Mouse (Mus musculus): ENCODE results near the gene Bahcc1.

The Bahcc1 gene

DNA sequence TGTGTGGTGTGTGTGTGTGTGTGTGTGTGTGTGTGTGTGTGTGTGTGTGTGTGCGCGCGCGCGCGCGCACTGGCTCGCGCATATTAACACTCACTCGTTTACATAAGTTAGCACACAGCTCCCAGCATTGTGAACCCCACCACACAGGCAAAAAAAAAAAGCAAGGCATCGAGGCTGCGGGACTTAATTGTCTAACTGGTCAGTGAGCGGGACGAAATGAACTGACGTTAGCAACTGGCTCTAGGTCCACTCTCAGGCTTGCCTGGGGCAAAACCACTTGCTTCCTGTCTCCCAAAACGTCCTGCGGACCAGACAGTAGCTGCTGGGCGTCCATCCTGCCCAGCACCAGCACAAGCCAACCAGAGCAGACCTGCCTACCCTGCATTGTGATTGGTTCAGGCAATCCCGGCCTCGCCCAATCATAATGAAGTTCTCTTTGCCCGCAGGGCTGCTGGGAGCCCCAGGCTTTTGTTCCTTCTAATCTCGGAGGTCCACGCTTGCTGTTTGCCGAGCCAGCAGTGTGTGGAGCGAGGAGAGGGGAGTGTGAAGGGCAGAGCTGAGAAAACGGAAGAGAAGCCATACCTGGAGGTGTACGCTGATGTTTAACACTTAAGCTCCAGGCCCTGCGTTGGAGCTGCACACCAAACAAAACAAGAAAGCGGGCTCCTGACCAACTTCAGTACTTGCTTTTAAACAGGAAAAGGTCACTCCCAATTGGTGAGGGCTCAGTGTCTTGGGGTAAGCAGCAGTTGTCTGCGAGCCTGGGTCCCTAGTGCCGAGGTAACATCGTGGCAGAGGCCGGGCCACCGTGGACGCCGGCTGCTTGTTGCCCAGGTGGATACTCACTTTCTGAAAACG, 83.3 kb downstream of the Bahcc1 start:
- DNase-seq (ENCODE audit: extremely low spot score): peak; percentile 93

DNA sequence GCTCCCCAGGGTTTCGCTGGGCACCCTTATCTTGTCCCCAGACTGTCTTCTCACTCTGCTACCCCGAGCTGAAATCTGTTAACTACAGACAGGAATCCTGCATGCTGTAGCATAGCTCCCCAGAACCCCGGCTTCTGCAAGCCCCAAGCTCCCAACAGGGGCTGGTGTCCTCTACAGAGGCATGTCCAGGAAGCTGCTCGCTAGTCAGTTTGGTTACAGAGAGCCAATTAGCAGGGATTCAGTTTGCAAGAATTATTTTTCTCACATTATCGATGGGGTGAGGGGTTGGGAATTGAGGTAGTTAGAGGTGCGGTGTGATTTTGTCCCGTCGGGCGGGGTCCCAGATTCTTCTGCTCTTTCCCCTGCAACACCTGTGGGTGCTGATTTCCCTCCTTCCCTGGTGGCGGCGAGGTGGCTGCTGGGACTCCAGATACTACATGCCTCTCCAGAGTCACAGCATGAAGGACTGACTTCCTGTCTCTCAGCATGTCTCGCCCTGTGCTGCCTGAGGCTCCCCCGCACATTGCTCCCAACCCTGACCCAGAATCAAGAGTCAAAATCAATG, 84.0 kb downstream of the Bahcc1 start:
- no peak for DNase-seq (ENCODE audit: extremely low spot score)

DNA sequence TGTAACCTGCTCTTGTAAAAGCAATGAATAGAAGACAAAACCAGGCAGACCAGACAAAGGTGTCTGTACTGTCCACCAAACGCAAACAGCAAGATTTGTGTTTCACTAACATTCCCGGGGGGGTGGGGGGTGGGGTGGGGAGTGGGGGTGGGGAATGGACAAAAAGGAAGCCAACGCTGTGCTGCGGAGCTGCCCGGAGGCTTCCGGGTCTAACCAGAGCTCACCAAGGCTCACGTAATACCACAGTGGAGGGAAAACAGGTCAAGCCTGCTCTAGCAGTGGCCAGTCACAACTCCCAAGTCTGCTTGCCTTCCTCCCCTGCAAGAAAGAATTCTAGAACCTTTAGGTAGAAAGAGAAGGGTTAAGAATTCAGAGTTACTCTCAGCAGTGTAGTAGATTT, 84.7 kb downstream of the Bahcc1 start:
- DNase-seq (ENCODE audit: extremely low spot score): no peak

GRCm38 (mm10) chr11:120319310-120319709, 86.6 kb downstream of the Bahcc1 start:
- no peak for DNase-seq (ENCODE audit: extremely low spot score)

DNA sequence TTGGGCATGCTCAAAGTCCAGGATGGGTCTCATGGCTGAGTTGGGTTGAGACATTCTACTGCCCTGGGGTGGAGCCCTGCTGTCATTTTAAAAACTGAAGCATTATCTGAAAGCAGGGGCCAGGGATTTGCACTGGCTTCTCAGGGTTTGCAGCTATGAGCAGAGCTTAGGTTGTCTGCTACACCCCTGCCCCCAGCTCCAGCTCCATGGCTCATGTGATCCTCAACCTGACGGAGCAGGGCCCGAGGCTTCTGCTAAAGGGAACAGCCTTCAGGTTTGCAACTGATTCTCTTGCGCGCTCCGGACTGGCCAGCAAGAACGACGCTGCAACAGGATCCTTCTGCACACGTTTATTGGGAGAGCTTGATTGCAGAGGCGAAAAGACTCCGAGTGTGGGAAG, 87.4 kb downstream of the Bahcc1 start:
- no peak for DNase-seq (ENCODE audit: extremely low spot score)

DNA sequence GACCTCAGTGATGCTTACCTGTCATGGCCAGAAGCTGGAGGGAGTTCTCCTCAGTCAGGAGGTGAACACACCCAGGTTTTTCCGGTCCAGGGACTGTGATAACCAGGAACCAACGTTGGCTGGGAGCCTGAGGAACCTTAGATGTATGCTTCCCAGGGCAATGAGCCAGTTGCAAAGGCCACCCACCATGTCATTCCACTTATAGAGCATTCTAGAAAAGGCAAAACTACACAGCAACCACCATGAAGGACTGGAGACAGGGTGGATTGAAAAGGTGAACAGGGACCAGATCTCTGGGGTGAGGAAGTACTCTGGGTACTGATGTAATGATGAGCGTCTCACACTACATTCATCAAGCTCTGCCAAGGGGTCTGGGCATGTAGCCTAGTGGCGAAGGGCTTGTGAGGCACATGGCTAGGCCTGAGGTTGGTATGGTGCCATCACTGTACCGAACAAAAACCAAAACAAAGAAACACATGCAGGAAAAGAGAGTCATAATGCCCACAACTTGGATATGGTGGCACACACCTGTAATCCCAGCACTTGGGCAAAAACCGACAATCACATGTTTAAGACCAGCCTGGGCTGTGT, 102.8 kb downstream of the Bahcc1 start:
- no peak for DNase-seq (ENCODE audit: extremely low spot score)

GRCm38 (mm10) chr11:120337447-120337846, 104.7 kb downstream of the Bahcc1 start:
- no peak for DNase-seq (ENCODE audit: extremely low spot score)

DNA sequence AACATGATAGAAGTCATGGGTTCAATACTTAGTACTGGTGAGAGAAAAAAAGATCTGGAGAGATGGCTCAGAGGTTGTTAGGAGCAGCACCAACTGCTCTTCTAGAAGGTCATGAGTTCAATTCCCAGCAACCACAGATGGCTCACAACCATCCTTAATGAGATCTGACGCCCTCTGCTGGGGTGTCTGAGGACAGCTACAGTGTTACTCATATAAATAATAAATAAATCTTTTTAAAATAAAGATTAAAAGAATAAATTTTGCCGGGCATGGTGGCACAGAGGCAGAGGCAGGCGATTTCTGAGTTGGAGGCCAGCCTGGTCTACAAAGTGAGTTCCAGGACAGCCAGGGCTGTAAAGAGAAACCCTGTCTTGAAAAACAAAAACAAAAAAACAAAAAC, 106.0 kb downstream of the Bahcc1 start:
- no peak for DNase-seq (ENCODE audit: extremely low spot score)

- no peak for DNase-seq (ENCODE audit: extremely low spot score)
Measured at GRCm38 (mm10) chr11:120339978-120340513, 107.3 kb downstream of the Bahcc1 start.

DNA sequence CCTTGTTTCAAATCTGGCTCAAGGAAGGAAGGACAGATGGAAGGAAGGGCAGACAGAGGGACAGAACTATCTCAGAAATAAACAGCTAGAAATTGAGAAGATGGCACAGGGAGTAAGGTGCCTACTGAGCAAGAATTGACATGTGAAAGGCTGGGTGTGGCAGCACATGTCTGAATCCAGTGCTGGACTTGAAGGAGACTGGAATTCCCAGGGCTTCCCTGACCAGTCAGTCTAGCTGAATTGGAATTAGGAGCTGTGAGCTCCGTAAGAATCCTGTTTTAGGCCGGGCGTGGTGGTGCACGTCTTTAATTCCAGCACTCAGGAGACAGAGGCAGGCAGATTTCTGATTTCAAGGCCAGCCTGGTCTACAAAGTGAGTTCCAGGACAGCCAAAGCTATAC, 108.9 kb downstream of the Bahcc1 start:
- no peak for DNase-seq (ENCODE audit: extremely low spot score)
